Mouse (Mus musculus) MEL (cell line): ENCODE results near the gene 1700024P04Rik.

Experiments used
- CHD1 ChIP-seq: IDR thresholded peaks from 2 replicates; pipeline ENCODE4 v1.6.1; 2012; ENCODE audit warnings: low read depth, mild to moderate bottlenecking, inconsistent platforms, low read length, improper control_type of control experiment
- CHD2 ChIP-seq: IDR thresholded peaks from 2 replicates; pipeline ENCODE4 v1.6.1; 2011; ENCODE audit warnings: low read length, improper control_type of control experiment
- CTCF ChIP-seq, 3 experiments: IDR thresholded peaks in 2 of 3; conservative IDR thresholded peaks in 1 of 3; 2 replicates each; pipeline ENCODE4 v1.5.1; 2011 to 2012; ENCODE audit warnings: low read length in 3 of 3, low read depth in 2 of 3, mild to moderate bottlenecking in 2 of 3, improper control_type of control experiment in 1 of 3, inconsistent platforms in 1 of 3, mixed read lengths in 1 of 3, moderate library complexity in 1 of 3; ENCODE audit not compliant: control insufficient read depth in 1 of 3, insufficient read depth in 1 of 3, poor library complexity in 1 of 3, severe bottlenecking in 1 of 3
- EP300 ChIP-seq, 2 experiments: IDR thresholded peaks; 2 replicates each; pipeline ENCODE4 v1.6.1; 2011; ENCODE audit warnings: improper control_type of control experiment in 2 of 2, low read length in 2 of 2, low read depth in 1 of 2, mild to moderate bottlenecking in 1 of 2
- GABPA ChIP-seq: IDR thresholded peaks from 2 replicates; pipeline ENCODE4 v1.6.1; 2012; ENCODE audit warnings: low read depth, mild to moderate bottlenecking, inconsistent platforms, low read length, improper control_type of control experiment, moderate library complexity
- GATA1 ChIP-seq: IDR thresholded peaks from 2 replicates; pipeline ENCODE4 v1.6.1; 2011; ENCODE audit warnings: low read depth, low read length, improper control_type of control experiment
- HCFC1 ChIP-seq: IDR thresholded peaks from 2 replicates; pipeline ENCODE4 v1.6.1; 2012; ENCODE audit warnings: low read depth, mild to moderate bottlenecking, inconsistent platforms, low read length, improper control_type of control experiment, moderate library complexity
- MAFK ChIP-seq: IDR thresholded peaks from 2 replicates; pipeline ENCODE4 v1.6.1; 2011; ENCODE audit warnings: low read depth, mild to moderate bottlenecking, low read length, improper control_type of control experiment, borderline replicate concordance
- MAZ ChIP-seq: IDR thresholded peaks from 2 replicates; pipeline ENCODE4 v1.6.1; 2012; ENCODE audit warnings: low read depth, mild to moderate bottlenecking, inconsistent platforms, low read length, improper control_type of control experiment
- MYC ChIP-seq: IDR thresholded peaks from 2 replicates; pipeline ENCODE4 v1.6.1; 2011; ENCODE audit warnings: low read depth, mild to moderate bottlenecking, low read length, improper control_type of control experiment, moderate library complexity
- NRF1 ChIP-seq: IDR thresholded peaks from 2 replicates; pipeline ENCODE4 v1.6.1; 2014; ENCODE audit warnings: low read depth, mild to moderate bottlenecking, inconsistent platforms, low read length, improper control_type of control experiment, moderate library complexity; ENCODE audit not compliant: poor library complexity, insufficient read depth, severe bottlenecking
- POLR2A ChIP-seq, 2 experiments: IDR thresholded peaks; 2 replicates each; pipeline ENCODE4 v1.6.1; 2011 to 2012; ENCODE audit warnings: low read length in 2 of 2, mild to moderate bottlenecking in 2 of 2, control low read depth in 1 of 2, improper control_type of control experiment in 1 of 2, low read depth in 1 of 2, moderate library complexity in 1 of 2; ENCODE audit not compliant: control insufficient read depth in 1 of 2, insufficient read depth in 1 of 2, poor library complexity in 1 of 2
- UBTF ChIP-seq: IDR thresholded peaks from 2 replicates; pipeline ENCODE4 v1.6.1; 2012; ENCODE audit warnings: low read depth, mild to moderate bottlenecking, inconsistent platforms, low read length, improper control_type of control experiment, moderate library complexity, borderline replicate concordance; ENCODE audit not compliant: insufficient read depth

GRCm38 (mm10) chr13:99021181-99021580 lies 36.8 kb upstream of the 1700024P04Rik start:
- TF ChIP-seq CHD2 (no peak), CTCF (IDR thresholded peaks at IDR 0.05 in 2 of 3, conservative IDR thresholded peaks at IDR 0.05 in 1 of 3; ENCODE audit: control insufficient read depth in 1 of 3, insufficient read depth in 1 of 3, low read depth in 2 of 3, low read length in 3 of 3, poor library complexity in 1 of 3, severe bottlenecking in 1 of 3) (no peak), POLR2A (IDR thresholded peaks at IDR 0.05; ENCODE audit: control insufficient read depth in 1 of 2, insufficient read depth in 1 of 2, low read depth in 1 of 2, low read length in 2 of 2, poor library complexity in 1 of 2) (no peak), GATA1 (no peak), EP300 (IDR thresholded peaks at IDR 0.05; ENCODE audit: low read depth in 1 of 2, low read length in 2 of 2) (no peak), CHD1 (no peak), MYC (no peak), GABPA (no peak), MAZ (no peak), UBTF (no peak), MAFK (no peak), NRF1 (no peak), HCFC1 (no peak)
